ENCODE assay signal across 9 mouse cellular contexts in genomic region chr15:84073911-84074704, GRCm38 (mm10). TPM values are rescaled to one million over a fixed set of nuclear protein-coding genes. Genes with fewer than 3 reads are reported as not detected.
DNase-seq lines count a peak whose midpoint lies in the region; ATAC-seq lines count a peak whose summit lies in the region.
"Had no signal": no experiment of that assay in that cellular context is flagged by ENCODE, and none has a peak within 500 bp of the region (broad histone marks: within the 10 kb centered on the region; RNA-seq: fewer than 3 reads in every experiment).

No protein-coding gene starts in this region.

- H3K4me2 ChIP-seq in kidney, embryonic 14.5 days (replicated peaks; ENCODE audit: low read depth, low read length) = no peak overlapping the region
- no peak overlapping the region for H3K4me2 ChIP-seq in embryonic facial prominence, embryonic 11.5 days (ENCODE audit: low read depth, low read length)
- peak overlapping the region; percentile 30 for H3K4me2 ChIP-seq in hindbrain, embryonic 12.5 days (replicated peaks)
- H3K4me2 ChIP-seq in neural tube, embryonic 12.5 days (replicated peaks) = peak overlapping the region; percentile 44
- H3K4me2 ChIP-seq: embryonic facial prominence, embryonic 12.5 days had no signal

- H3K4me3 ChIP-seq in kidney, embryonic 14.5 days (ENCODE audit: low read length) = no peak overlapping the region
- H3K4me3 ChIP-seq in embryonic facial prominence, embryonic 11.5 days (ENCODE audit: low read depth, low read length) = no peak overlapping the region
- H3K4me3 ChIP-seq in hindbrain, embryonic 12.5 days = no peak overlapping the region
- H3K4me3 ChIP-seq in neural tube, embryonic 12.5 days = no peak overlapping the region
- H3K4me3 ChIP-seq: embryonic facial prominence, embryonic 12.5 days had no signal

- H3K9me3 ChIP-seq in kidney, embryonic 14.5 days (ENCODE audit: control insufficient read depth, low read length) = no peaks in the 10 kb centered on the region
- H3K9me3 ChIP-seq in embryonic facial prominence, embryonic 11.5 days (replicated peaks; ENCODE audit: control insufficient read depth, low read length) = no peaks in the 10 kb centered on the region
- no peaks in the 10 kb centered on the region for H3K9me3 ChIP-seq in hindbrain, embryonic 12.5 days (replicated peaks)
- no peaks in the 10 kb centered on the region for H3K9me3 ChIP-seq in neural tube, embryonic 12.5 days
- H3K9me3 ChIP-seq: embryonic facial prominence, embryonic 12.5 days had no signal

- ATAC-seq in kidney, embryonic 14.5 days (ENCODE audit: low FRiP score, low TSS enrichment) = no peak
- ATAC-seq in embryonic facial prominence, embryonic 11.5 days (replicated peaks; ENCODE audit: insufficient number of reproducible peaks, low FRiP score, low TSS enrichment, low read depth) = no peak
- ATAC-seq in hindbrain, embryonic 12.5 days (ENCODE audit: low FRiP score) = no peak
- no peak for ATAC-seq in neural tube, embryonic 12.5 days (ENCODE audit: low FRiP score, low read depth)

- H3K36me3 ChIP-seq in kidney, embryonic 14.5 days (ENCODE audit: control insufficient read depth, insufficient read depth, low read length) = no peaks in the 10 kb centered on the region
- no peaks in the 10 kb centered on the region for H3K36me3 ChIP-seq in embryonic facial prominence, embryonic 11.5 days (replicated peaks; ENCODE audit: control insufficient read depth, insufficient read depth, low read depth, low read length)
- H3K36me3 ChIP-seq in hindbrain, embryonic 12.5 days = no peaks in the 10 kb centered on the region
- H3K36me3 ChIP-seq in neural tube, embryonic 12.5 days = no peaks in the 10 kb centered on the region
- H3K36me3 ChIP-seq: embryonic facial prominence, embryonic 12.5 days had no signal

- H3K9ac ChIP-seq in kidney, embryonic 14.5 days (ENCODE audit: low read depth, low read length) = no peak overlapping the region
- H3K9ac ChIP-seq in embryonic facial prominence, embryonic 11.5 days (replicated peaks; ENCODE audit: low read length) = no peak overlapping the region
- H3K9ac ChIP-seq in hindbrain, embryonic 12.5 days = no peak overlapping the region
- no peak overlapping the region for H3K9ac ChIP-seq in neural tube, embryonic 12.5 days
- H3K9ac ChIP-seq: embryonic facial prominence, embryonic 12.5 days had no signal

- H3K4me1 ChIP-seq in kidney, embryonic 14.5 days (ENCODE audit: control insufficient read depth, insufficient read depth, low read length) = peaks cover 4% of the 10 kb centered on the region; the same call in 1 of the 2 replicates
- H3K4me1 ChIP-seq in embryonic facial prominence, embryonic 11.5 days (ENCODE audit: control insufficient read depth, insufficient read depth, low read length) = no peaks in the 10 kb centered on the region
- peaks cover 21% of the 10 kb centered on the region; the same call in 1 of the 2 replicates for H3K4me1 ChIP-seq in hindbrain, embryonic 12.5 days
- peaks cover 18% of the 10 kb centered on the region for H3K4me1 ChIP-seq in neural tube, embryonic 12.5 days

- 17% methylated on average over 11 of the region's 15 CpGs for WGBS in kidney, embryonic 14.5 days
- WGBS in embryonic facial prominence, embryonic 11.5 days = 13% methylated on average over 13 of the region's 15 CpGs
- WGBS in hindbrain, embryonic 12.5 days = 11% methylated on average over 13 of the region's 15 CpGs
- WGBS in neural tube, embryonic 12.5 days = 10% methylated on average over 13 of the region's 15 CpGs

- H3K27ac ChIP-seq in kidney, embryonic 14.5 days (ENCODE audit: low read depth, low read length) = no peak overlapping the region
- H3K27ac ChIP-seq in embryonic facial prominence, embryonic 11.5 days (replicated peaks; ENCODE audit: low read depth, low read length) = no peak overlapping the region
- H3K27ac ChIP-seq in hindbrain, embryonic 12.5 days = no peak overlapping the region
- H3K27ac ChIP-seq in neural tube, embryonic 12.5 days = no peak overlapping the region
- H3K27ac ChIP-seq: embryonic facial prominence, embryonic 12.5 days had no signal

- peaks cover 33% of the 10 kb centered on the region for H3K27me3 ChIP-seq in kidney, embryonic 14.5 days (ENCODE audit: control insufficient read depth, insufficient read depth, low read length)
- H3K27me3 ChIP-seq in embryonic facial prominence, embryonic 11.5 days (ENCODE audit: control insufficient read depth, insufficient read depth, low read length) = peaks cover under 1% of the 10 kb centered on the region
- peaks cover 45% of the 10 kb centered on the region for H3K27me3 ChIP-seq in hindbrain, embryonic 12.5 days
- peaks cover 24% of the 10 kb centered on the region for H3K27me3 ChIP-seq in neural tube, embryonic 12.5 days (replicated peaks)

- peak; percentile 63 for DNase-seq in kidney, adult 18-20 months
- DNase-seq in adrenal gland, postnatal 25 days = peak; percentile 71
- DNase-seq in embryonic facial prominence, embryonic 11.5 days (ENCODE audit: low spot score) = peak; percentile 84
- DNase-seq in left cerebral cortex, postnatal 4 days = peak; percentile 83
- DNase-seq in thymus, postnatal 14 days = peak; percentile 44

- intact Hi-C loops in left cerebral cortex, postnatal 4 days (cut with DNase I) = loop anchor here (5.0 kb wide), 1 partner anchor 553 kb away; no protein-coding TSS in a partner anchor

RNA-seq across cellular contexts. Expression of gene Efcab6, which starts 8.9 kb away (rescaled TPM):
- polyA plus RNA-seq in kidney, embryonic 14.5 days (2014; fragmentation: Nextera tagmentation; extraction: Ambion mirVana) = not detected in 2 replicates
- total RNA-seq in adrenal gland, postnatal 25 days (2021) = 0.21 TPM in 1 of 2 replicates, not detected in the other
- polyA plus RNA-seq in embryonic facial prominence, embryonic 11.5 days (2014; fragmentation: Nextera tagmentation; extraction: Ambion mirVana) = 0.14 and 0.20 TPM in 2 replicates
- polyA plus RNA-seq in hindbrain, embryonic 12.5 days (2016; fragmentation: Nextera tagmentation; extraction: Ambion mirVana) = 0.12 and 0.46 TPM in 2 replicates
- 10 to 100 TPM; 20.4 to 24.1 TPM for total RNA-seq in left cerebral cortex, postnatal 4 days (2021)
- polyA plus RNA-seq in neural tube, embryonic 12.5 days (2016; fragmentation: Nextera tagmentation; extraction: Ambion mirVana) = 0.41 and 0.46 TPM in 2 replicates

RNA-seq across cellular contexts. Expression of gene Sult4a1, which starts 31.4 kb away (rescaled TPM):
- polyA plus RNA-seq in kidney, embryonic 14.5 days (2014; fragmentation: Nextera tagmentation; extraction: Ambion mirVana) = 0.10 and 0.28 TPM in 2 replicates
- total RNA-seq in adrenal gland, postnatal 25 days (2021) = 3.0 and 4.1 TPM in 2 replicates
- 5.7 and 7.4 TPM in 2 replicates for polyA plus RNA-seq in embryonic facial prominence, embryonic 11.5 days (2014; fragmentation: Nextera tagmentation; extraction: Ambion mirVana)
- polyA plus RNA-seq in hindbrain, embryonic 12.5 days (2016; fragmentation: Nextera tagmentation; extraction: Ambion mirVana) = 29.1 and 29.2 TPM in 2 replicates
- total RNA-seq in left cerebral cortex, postnatal 4 days (2021) = 100 to 1,000 TPM; 171 to 184 TPM
- 42.9 and 46.7 TPM in 2 replicates for polyA plus RNA-seq in neural tube, embryonic 12.5 days (2016; fragmentation: Nextera tagmentation; extraction: Ambion mirVana)

RNA-seq across cellular contexts. Expression of gene Pnpla5, which starts 48.9 kb away (rescaled TPM):
- polyA plus RNA-seq in kidney, embryonic 14.5 days (2014; fragmentation: Nextera tagmentation; extraction: Ambion mirVana) = not detected in 2 replicates
- not detected in 2 replicates for total RNA-seq in adrenal gland, postnatal 25 days (2021)
- not detected in 2 replicates for polyA plus RNA-seq in embryonic facial prominence, embryonic 11.5 days (2014; fragmentation: Nextera tagmentation; extraction: Ambion mirVana)
- polyA plus RNA-seq in hindbrain, embryonic 12.5 days (2016; fragmentation: Nextera tagmentation; extraction: Ambion mirVana) = not detected in 2 replicates
- not detected for total RNA-seq in left cerebral cortex, postnatal 4 days (2021)
- not detected in 2 replicates for polyA plus RNA-seq in neural tube, embryonic 12.5 days (2016; fragmentation: Nextera tagmentation; extraction: Ambion mirVana)
- polyA plus RNA-seq: embryonic facial prominence, embryonic 12.5 days had no signal

Comparison
In these comparisons a context has a peak if more than half of its experiments do, and no peak if none do; other contexts are left out.
1. H3K4me2 ChIP-seq: peak in hindbrain, embryonic 12.5 days (single experiment) and neural tube, embryonic 12.5 days (single experiment); none in kidney, embryonic 14.5 days (single experiment) and embryonic facial prominence, embryonic 11.5 days (single experiment).
2. Peak in every context shown above with its lines, with median percentiles within 50 percentile points of each other: DNase-seq.